Mouse (Mus musculus) retina, adult 2 months (tissue): ENCODE measurements around the gene Sf3a2.

Source experiments
- DNase-seq: peaks from one replicate; pipeline ENCODE4 v3.0.0-alpha.2; 2012; ENCODE audit warnings: low read depth, low spot score

Gene Sf3a2

GRCm38 (mm10) chr10:80775731-80776130, 22.3 kb upstream of the Sf3a2 start:
- no peak for DNase-seq

GRCm38 (mm10) chr10:80776358-80776869, 21.6 kb upstream of the Sf3a2 start:
- DNase-seq: no peak

- no peak for DNase-seq
These were observed 20.9 kb upstream of the Sf3a2 start for GRCm38 (mm10) chr10:80777123-80777522.

- DNase-seq: no peak
These were observed 18.4 kb upstream of the Sf3a2 start for GRCm38 (mm10) chr10:80779565-80779964.

GRCm38 (mm10) chr10:80784302-80784701, 13.7 kb upstream of the Sf3a2 start:
- no peak for DNase-seq

GRCm38 (mm10) chr10:80784871-80785270, 13.1 kb upstream of the Sf3a2 start:
- DNase-seq: no peak

- no peak for DNase-seq
These were observed 12.0 kb upstream of the Sf3a2 start for GRCm38 (mm10) chr10:80785963-80786362.

GRCm38 (mm10) chr10:80787517-80787916, 10.5 kb upstream of the Sf3a2 start:
- no peak for DNase-seq

GRCm38 (mm10) chr10:80790761-80791404, 7.1 kb upstream of the Sf3a2 start:
- DNase-seq: no peak

GRCm38 (mm10) chr10:80791476-80792174, 6.4 kb upstream of the Sf3a2 start:
- no peak for DNase-seq

- no peak for DNase-seq
These were observed 5.6 kb upstream of the Sf3a2 start for GRCm38 (mm10) chr10:80792175-80793032.

GRCm38 (mm10) chr10:80793033-80793784, 4.8 kb upstream of the Sf3a2 start:
- DNase-seq: no peak

GRCm38 (mm10) chr10:80793803-80794202, 4.2 kb upstream of the Sf3a2 start:
- DNase-seq: no peak

GRCm38 (mm10) chr10:80794750-80795149, 3.2 kb upstream of the Sf3a2 start:
- no peak for DNase-seq

- no peak for DNase-seq
These were observed 1.6 kb upstream of the Sf3a2 start for GRCm38 (mm10) chr10:80796307-80796848.

- DNase-seq: no peak
These were observed 530 bp upstream of the Sf3a2 start for GRCm38 (mm10) chr10:80797186-80798149.

- DNase-seq: no peak
These were observed 1.1 kb downstream of the Sf3a2 start for GRCm38 (mm10) chr10:80799070-80799566.

- no peak for DNase-seq
These were observed 4.4 kb downstream of the Sf3a2 start for GRCm38 (mm10) chr10:80802204-80802912.

- DNase-seq: no peak
These were observed 5.0 kb downstream of the Sf3a2 start for GRCm38 (mm10) chr10:80802996-80803395.
